Mouse (Mus musculus) ES-E14 (cell line): ENCODE results near the gene Myadml2.

Experiments
- CHD2 ChIP-seq: IDR thresholded peaks from 2 replicates; pipeline ENCODE4 v1.6.1; 2014; ENCODE audit warnings: mild to moderate bottlenecking, low read depth, low read length, inconsistent platforms
- HCFC1 ChIP-seq: IDR thresholded peaks from 2 replicates; pipeline ENCODE4 v1.6.1; 2012; ENCODE audit warnings: low read length, inconsistent platforms, borderline replicate concordance; ENCODE audit not compliant: insufficient read depth
- MAFK ChIP-seq: IDR thresholded peaks from 2 replicates; pipeline ENCODE4 v1.6.1; 2014; ENCODE audit warnings: mild to moderate bottlenecking, low read depth, low read length, inconsistent platforms; ENCODE audit not compliant: insufficient read depth
- ZC3H11A ChIP-seq: IDR thresholded peaks from 2 replicates; pipeline ENCODE4 v1.6.1; 2012; ENCODE audit warnings: low read depth, mild to moderate bottlenecking, inconsistent platforms, low read length, borderline replicate concordance

DNA sequence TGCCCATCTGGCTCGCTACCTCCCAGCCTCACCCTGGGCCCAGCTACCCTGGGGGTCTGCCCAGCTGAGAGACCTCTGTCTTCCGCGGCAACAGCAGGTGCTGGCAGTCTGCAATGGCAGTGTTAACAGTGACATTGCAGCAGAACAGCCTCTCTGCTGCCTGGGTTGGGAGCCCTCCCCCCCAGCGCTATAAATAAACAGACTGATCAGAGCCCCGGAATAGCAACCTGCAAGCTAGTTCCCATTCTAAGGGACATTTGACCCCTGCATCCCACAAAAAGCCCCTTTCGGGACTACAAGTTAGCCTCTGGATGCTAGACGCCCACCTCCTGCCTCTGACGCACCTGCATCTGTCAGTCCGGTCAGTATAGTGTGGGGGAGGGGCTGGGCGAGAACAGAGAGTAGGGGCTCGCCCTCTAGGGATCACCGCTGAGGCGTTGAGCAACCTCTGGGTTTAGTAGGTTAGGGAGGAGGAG lies at the start of gene Myadml2:
- no peak for TF ChIP-seq ZC3H11A
- TF ChIP-seq HCFC1 = no peak
- TF ChIP-seq MAFK = no peak
- TF ChIP-seq CHD2 = no peak
